Mouse (Mus musculus) liver, adult 10 weeks (tissue): ENCODE data around the gene Tomm22. TPM values are rescaled to one million over a fixed set of nuclear protein-coding genes. Genes with fewer than 3 reads are reported as not detected.

Source experiments
- polyA plus RNA-seq: library from polyadenylated mRNA; stranded (reverse); fragments of 350-450 nt; fragmentation: Illumina TruSeq; extraction: RNeasy Lipid Tissue Mini Kit (QIAGEN cat#74804); gene quantifications from one replicate; pipeline ENCODE4 v1.2.3, GENCODE M21; 2014; ENCODE audit warnings: low read depth, low replicate concordance

Gene Tomm22
- 134 TPM for polyA plus RNA-seq

GRCm38 (mm10) chr15:79670249-79670971 lies at the start of gene Tomm22:
Gene Tomm22 (plus strand): TSS chr15:79670861.

GRCm38 (mm10) chr15:79658531-79659375 lies 11.9 kb upstream of the Tomm22 start, which contains the start of the genes Fam227a and Cby1:
Gene Fam227a (minus strand): TSS chr15:79658956.
Gene Cby1 (plus strand): TSS chr15:79659199.

GRCm38 (mm10) chr15:79687646-79688267 lies 17.1 kb downstream of the Tomm22 start, which contains the start of gene Josd1:
Gene Josd1 (minus strand): TSS chr15:79687919.

GRCm38 (mm10) chr15:79690426-79691022 lies 19.9 kb downstream of the Tomm22 start, which contains the start of gene Gtpbp1:
Gene Gtpbp1 (plus strand): TSS chr15:79690845.

Other genes with a start within 250 kb of the Tomm22 start
- gene Csnk1e, start 215.3 kb upstream of the Tomm22 start, polyA plus RNA-seq: 1.4 TPM
- gene Kcnj4, start 165.6 kb upstream of the Tomm22 start, polyA plus RNA-seq: not detected
- 0.48 TPM for gene Kdelr3, start 154.4 kb upstream of the Tomm22 start, polyA plus RNA-seq
- 120 TPM for gene Ddx17, start 124.1 kb upstream of the Tomm22 start, polyA plus RNA-seq
- not detected for gene Dmc1, start 65.8 kb upstream of the Tomm22 start, polyA plus RNA-seq
- gene Fam227a, start 11.9 kb upstream of the Tomm22 start, polyA plus RNA-seq: 0.82 TPM
- 1.2 TPM for gene Cby1, start 11.7 kb upstream of the Tomm22 start, polyA plus RNA-seq
- 13.7 TPM for gene Josd1, start 17.1 kb downstream of the Tomm22 start, polyA plus RNA-seq
- 1.3 TPM for gene Gtpbp1, start 20.0 kb downstream of the Tomm22 start, polyA plus RNA-seq
- 5.8 TPM for gene Sun2, start 71.7 kb downstream of the Tomm22 start, polyA plus RNA-seq
- 0.90 TPM for gene Dnal4, start 107.0 kb downstream of the Tomm22 start, polyA plus RNA-seq
- not detected for gene Nptxr, start 133.9 kb downstream of the Tomm22 start, polyA plus RNA-seq
- not detected for gene Npcd, start 163.4 kb downstream of the Tomm22 start, polyA plus RNA-seq
- gene Cbx6, start 163.8 kb downstream of the Tomm22 start, polyA plus RNA-seq: 0.53 TPM
- gene Apobec3, start 220.8 kb downstream of the Tomm22 start, polyA plus RNA-seq: 1.8 TPM